Mouse (Mus musculus): ENCODE data around the gene Tmed11. TPM values are rescaled to one million over a fixed set of nuclear protein-coding genes. Genes with fewer than 3 reads are reported as not detected.

Tmed11 gene
- polyA plus RNA-seq (2012; rRNA removed): not detected in 2 replicates

GRCm38 (mm10) chr5:108795263-108795662, at the start of gene Tmed11:
TSS of gene Tmed11 (minus strand) at chr5:108795363.

GRCm38 (mm10) chr5:108808750-108809149, 13.6 kb upstream of the Tmed11 start, which contains the start of gene Vmn2r8:
TSS of gene Vmn2r8 (minus strand) at chr5:108808850.

GRCm38 (mm10) chr5:108774630-108775306, 20.4 kb downstream of the Tmed11 start, which contains the start of gene Rnf212:
TSS of gene Rnf212 (minus strand) at chr5:108774982.

Other genes starting within 250 kb of the Tmed11 start
- gene Cplx1, start 245.3 kb downstream of the Tmed11 start, polyA plus RNA-seq (2012; rRNA removed): 0.01 TPM in 2 replicates
- 20.4 and 23.1 TPM in 2 replicates for gene Gak, start 165.6 kb downstream of the Tmed11 start, polyA plus RNA-seq (2012; rRNA removed)
- gene Tmem175, start 165.6 kb downstream of the Tmed11 start, polyA plus RNA-seq (2012; rRNA removed): 7.3 and 7.5 TPM in 2 replicates
- 3.8 and 5.2 TPM in 2 replicates for gene Idua, start 135.0 kb downstream of the Tmed11 start, polyA plus RNA-seq (2012; rRNA removed)
- gene Dgkq, start 125.7 kb downstream of the Tmed11 start, polyA plus RNA-seq (2012; rRNA removed): 7.9 and 8.5 TPM in 2 replicates
- gene Slc26a1, start 119.8 kb downstream of the Tmed11 start, polyA plus RNA-seq (2012; rRNA removed): 19.4 and 24.4 TPM in 2 replicates
- 8.3 and 8.5 TPM in 2 replicates for gene Fgfrl1, start 103.0 kb downstream of the Tmed11 start, polyA plus RNA-seq (2012; rRNA removed)
- gene Rnf212, start 20.4 kb downstream of the Tmed11 start, polyA plus RNA-seq (2012; rRNA removed): 1.2 and 2.3 TPM in 2 replicates
- not detected in 2 replicates for gene Vmn2r8, start 13.5 kb upstream of the Tmed11 start, polyA plus RNA-seq (2012; rRNA removed)
- gene Vmn2r9, start 57.2 kb upstream of the Tmed11 start, polyA plus RNA-seq (2012; rRNA removed): not detected in 2 replicates
- gene Vmn2r10, start 211.2 kb upstream of the Tmed11 start, polyA plus RNA-seq (2012; rRNA removed): not detected in 2 replicates